Mouse (Mus musculus): Measurements from ENCODE around the gene Irs3. TPM values are rescaled to one million over a fixed set of nuclear protein-coding genes. Genes with fewer than 3 reads are reported as not detected.

Irs3 gene
- 0.06 TPM in 1 of 2 replicates, not detected in the other for polyA plus RNA-seq (2015; fragmentation: Nextera tagmentation; extraction: Ambion mirVana)

DNA sequence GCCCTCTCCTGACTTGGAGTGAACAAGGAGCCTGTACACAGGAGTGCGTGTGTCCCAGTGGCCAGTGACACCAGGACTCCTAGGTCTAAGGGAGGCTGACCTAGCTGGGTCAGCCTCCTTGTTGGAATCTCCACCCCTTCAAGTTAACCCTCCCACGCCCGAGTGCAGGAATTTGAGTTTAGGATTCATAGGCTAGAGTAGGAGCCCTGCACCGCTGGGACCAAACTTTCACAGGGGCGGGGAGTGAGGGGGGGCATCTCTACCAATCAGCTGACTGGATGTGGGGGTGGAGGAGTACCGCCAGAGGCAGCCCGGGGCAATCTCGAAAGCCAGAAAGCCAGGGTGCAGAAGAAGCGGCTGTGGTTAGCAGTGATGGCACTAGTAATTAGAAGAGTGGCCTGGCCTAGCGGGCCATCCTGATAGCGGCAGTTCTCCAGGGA is at the start of gene Irs3:
TSS of gene Irs3 (minus strand) at position 63 of the 440 bp plus-strand sequence.
- Histone ChIP-seq H3K4me3 (peak within 1 kb of the TSS; percentile 32), H3K36me3 (peaks cover 19% of the 10 kb centered on the region), H3K27me3 (peaks cover 27% of the 10 kb centered on the region), H3K9me3 (no peaks in the 10 kb centered on the region), H3K4me1 (peaks cover 22% of the 10 kb centered on the region), H3K4me2 (peak within 1 kb of the TSS; percentile 50), H3K27ac (no peak within 1 kb of the TSS), H3K9ac (no peak within 1 kb of the TSS)
- no peak for ATAC-seq (ENCODE audit: borderline replicate concordance, extremely low read depth, low FRiP score, low TSS enrichment)
- WGBS: 22% methylated on average over 11 of the region's 11 CpGs

DNA sequence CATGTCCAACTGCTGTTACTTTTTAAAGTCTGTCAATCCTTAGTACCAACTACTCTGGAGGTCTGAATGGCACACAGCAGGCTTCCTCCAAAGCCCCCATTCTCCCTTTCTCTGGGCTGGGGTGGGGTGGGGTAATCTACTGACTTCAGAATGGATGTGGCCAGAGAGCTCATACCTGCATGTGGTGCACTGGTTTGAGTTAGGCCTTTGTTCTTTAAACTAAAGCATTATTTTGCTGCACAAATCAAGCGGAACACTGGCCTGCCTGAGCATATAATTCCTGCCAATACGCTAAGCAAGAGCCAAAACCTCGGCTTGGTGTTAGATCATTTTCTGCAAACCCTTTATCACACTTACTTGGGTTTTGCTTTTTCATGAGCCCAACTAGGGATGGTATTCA is 49.3 kb upstream of the Irs3 start:
- H3K4me2 ChIP-seq: no peak overlapping the region
- WGBS: 81% methylated on average over 3 of the region's 3 CpGs
- no peak for ATAC-seq (ENCODE audit: borderline replicate concordance, extremely low read depth, low FRiP score, low TSS enrichment)

DNA sequence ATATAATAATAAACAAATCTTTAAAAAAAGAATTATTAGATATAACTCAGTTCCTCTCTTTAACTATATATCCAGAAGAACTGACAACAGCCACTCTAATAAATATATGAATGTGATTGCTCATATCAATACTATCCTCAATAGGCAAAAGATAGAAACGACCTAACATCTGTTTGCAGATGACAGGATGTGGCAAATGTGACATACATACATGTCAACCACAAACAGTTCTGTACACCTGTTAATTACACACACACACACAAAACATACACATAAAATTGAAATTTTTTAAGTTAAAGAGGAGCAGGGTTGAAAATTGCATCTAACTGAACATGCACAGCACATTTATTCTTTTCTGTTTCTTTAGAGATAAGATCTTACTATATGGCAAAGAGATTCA is 46.4 kb upstream of the Irs3 start:
- Histone ChIP-seq H3K9me3 (no peaks in the 10 kb centered on the region), H3K27me3 (no peaks in the 10 kb centered on the region), H3K36me3 (no peaks in the 10 kb centered on the region), H3K4me2 (no peak overlapping the region), H3K4me1 (no peaks in the 10 kb centered on the region), H3K4me3 (no peak overlapping the region), H3K9ac (no peak overlapping the region), H3K27ac (no peak overlapping the region)
- ATAC-seq (ENCODE audit: borderline replicate concordance, extremely low read depth, low FRiP score, low TSS enrichment): no peak
- 50% methylated on average over 1 of the region's 1 CpGs for WGBS

More for the DNA sequence above, 49.3 kb upstream of the Irs3 start:
- no peak overlapping the region for H3K27ac ChIP-seq
- no peak overlapping the region for H3K9ac ChIP-seq
- no peaks in the 10 kb centered on the region for H3K36me3 ChIP-seq
- H3K9me3 ChIP-seq: no peaks in the 10 kb centered on the region
- no peaks in the 10 kb centered on the region for H3K4me1 ChIP-seq
- H3K4me3 ChIP-seq: no peak overlapping the region
- no peaks in the 10 kb centered on the region for H3K27me3 ChIP-seq

DNA sequence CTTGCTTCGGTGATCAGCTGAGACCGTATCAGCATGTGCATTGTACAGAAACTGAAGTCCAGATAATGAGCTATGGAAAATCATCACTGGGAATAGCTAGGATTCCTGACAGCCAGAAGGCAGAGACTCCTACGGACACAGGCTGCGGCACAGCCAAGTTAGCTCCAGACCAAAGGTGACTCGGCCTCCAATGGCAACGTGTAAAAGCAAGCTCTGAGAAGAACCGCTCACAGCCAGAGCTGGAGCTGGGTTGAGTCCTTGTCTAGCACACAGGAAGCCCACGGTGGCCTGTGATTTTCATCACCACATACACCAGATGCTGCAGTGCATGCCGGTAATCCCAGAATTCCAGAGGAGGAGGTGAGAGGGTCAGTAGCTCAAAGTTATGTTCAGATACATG is 45.0 kb upstream of the Irs3 start:
- ATAC-seq (ENCODE audit: borderline replicate concordance, extremely low read depth, low FRiP score, low TSS enrichment): no peak
- no peak overlapping the region for H3K27ac ChIP-seq

DNA sequence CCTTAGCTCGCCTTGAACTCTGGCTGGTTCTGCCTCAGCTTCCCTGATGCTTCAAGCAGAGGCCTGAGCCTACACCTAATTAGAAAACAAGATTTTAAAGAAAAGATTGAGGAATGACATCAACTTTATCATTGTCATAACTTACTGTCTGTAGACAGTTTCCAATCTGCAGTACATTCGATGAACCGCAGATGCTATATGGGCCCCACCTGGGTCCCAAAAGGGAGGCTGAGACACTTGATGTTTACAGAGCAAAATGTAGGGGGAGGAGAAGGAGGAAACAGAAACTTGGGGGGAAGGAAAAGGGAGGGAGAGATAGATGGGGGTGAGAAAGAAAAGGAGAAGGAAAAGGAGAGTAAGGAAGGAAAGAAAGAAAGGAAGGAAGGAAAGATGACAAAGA is 44.5 kb upstream of the Irs3 start:
- no peak overlapping the region for H3K9ac ChIP-seq

More for the DNA sequence above, 45.0 kb upstream of the Irs3 start:
- no peaks in the 10 kb centered on the region for H3K9me3 ChIP-seq
- H3K4me1 ChIP-seq: no peaks in the 10 kb centered on the region
- no peak overlapping the region for H3K4me2 ChIP-seq
- no peak overlapping the region for H3K4me3 ChIP-seq
- no peaks in the 10 kb centered on the region for H3K36me3 ChIP-seq
- H3K9ac ChIP-seq: no peak overlapping the region
- H3K27me3 ChIP-seq: no peaks in the 10 kb centered on the region
- 43% methylated on average over 9 of the region's 9 CpGs for WGBS

DNA sequence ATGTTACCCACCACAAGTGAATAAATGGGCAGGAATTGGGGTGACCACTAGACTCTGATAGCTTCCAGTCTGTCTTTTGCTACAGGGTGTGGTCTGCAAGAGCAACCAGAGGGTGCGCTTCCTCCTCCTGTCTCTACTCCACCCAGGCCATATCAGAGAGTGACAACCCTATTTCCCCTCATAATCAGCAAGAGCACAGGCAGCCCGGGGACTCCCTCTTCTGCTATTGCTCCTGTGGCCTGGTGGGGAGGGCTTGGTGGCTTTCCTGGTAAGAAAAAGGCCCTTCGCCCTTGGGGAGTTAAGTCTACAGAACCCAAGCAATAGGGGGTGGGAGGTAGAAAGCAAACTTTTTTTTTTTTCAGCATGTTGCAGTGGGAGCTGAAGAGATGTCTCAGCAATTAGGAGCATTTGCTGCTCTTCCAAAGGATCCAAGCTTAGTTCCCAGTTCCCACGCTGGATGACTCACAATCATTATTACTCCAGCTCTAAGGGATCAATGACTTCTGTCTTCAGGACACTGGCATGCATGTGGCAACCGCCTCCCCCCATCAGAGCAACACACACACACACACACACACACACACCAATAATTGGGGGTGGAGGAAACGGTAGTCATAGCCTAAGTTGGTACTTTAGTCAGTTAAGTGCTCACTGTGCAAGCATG is 40.7 kb upstream of the Irs3 start:
- H3K9me3 ChIP-seq: no peaks in the 10 kb centered on the region
- no peaks in the 10 kb centered on the region for H3K36me3 ChIP-seq
- no peak overlapping the region for H3K4me3 ChIP-seq
- ATAC-seq (ENCODE audit: borderline replicate concordance, extremely low read depth, low FRiP score, low TSS enrichment): no peak
- H3K27me3 ChIP-seq: no peaks in the 10 kb centered on the region
- peaks cover 17% of the 10 kb centered on the region for H3K4me1 ChIP-seq
- WGBS: 74% methylated on average over 6 of the region's 6 CpGs
- H3K9ac ChIP-seq: no peak overlapping the region
- H3K27ac ChIP-seq: no peak overlapping the region
- no peak overlapping the region for H3K4me2 ChIP-seq

More for the DNA sequence above, 44.5 kb upstream of the Irs3 start:
- H3K36me3 ChIP-seq: no peaks in the 10 kb centered on the region
- H3K9me3 ChIP-seq: no peaks in the 10 kb centered on the region
- H3K4me2 ChIP-seq: no peak overlapping the region
- no peak for ATAC-seq (ENCODE audit: borderline replicate concordance, extremely low read depth, low FRiP score, low TSS enrichment)
- no peak overlapping the region for H3K4me3 ChIP-seq
- no peaks in the 10 kb centered on the region for H3K27me3 ChIP-seq
- WGBS: 75% methylated on average over 3 of the region's 3 CpGs
- H3K4me1 ChIP-seq: peaks cover 5% of the 10 kb centered on the region; the same call in 1 of the 2 replicates
- H3K27ac ChIP-seq: no peak overlapping the region

DNA sequence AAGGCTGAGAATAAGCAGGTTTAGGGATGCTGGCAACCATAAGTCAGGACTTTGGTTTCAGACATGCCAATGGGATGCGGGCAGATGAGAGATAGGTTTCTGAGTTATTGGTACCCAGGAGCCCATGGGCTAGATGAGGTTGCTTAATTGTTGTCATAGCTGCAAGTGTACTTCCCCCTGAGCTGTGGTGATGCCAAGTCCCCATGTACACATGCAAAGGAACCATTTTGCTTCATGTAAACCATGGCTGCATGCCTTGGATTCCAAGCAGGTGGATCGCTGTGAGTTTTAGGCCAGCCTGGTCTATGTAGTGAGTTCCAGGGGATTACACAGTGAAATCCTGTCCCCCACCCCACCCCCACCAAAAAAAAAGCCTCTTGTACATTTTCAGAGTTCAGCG is 40.1 kb upstream of the Irs3 start:
- Histone ChIP-seq H3K27ac (no peak overlapping the region), H3K9me3 (no peaks in the 10 kb centered on the region), H3K4me1 (peaks cover 17% of the 10 kb centered on the region), H3K4me3 (no peak overlapping the region), H3K36me3 (no peaks in the 10 kb centered on the region), H3K27me3 (no peaks in the 10 kb centered on the region), H3K9ac (no peak overlapping the region), H3K4me2 (no peak overlapping the region)
- WGBS: 95% methylated on average over 3 of the region's 3 CpGs
- no peak for ATAC-seq (ENCODE audit: borderline replicate concordance, extremely low read depth, low FRiP score, low TSS enrichment)

DNA sequence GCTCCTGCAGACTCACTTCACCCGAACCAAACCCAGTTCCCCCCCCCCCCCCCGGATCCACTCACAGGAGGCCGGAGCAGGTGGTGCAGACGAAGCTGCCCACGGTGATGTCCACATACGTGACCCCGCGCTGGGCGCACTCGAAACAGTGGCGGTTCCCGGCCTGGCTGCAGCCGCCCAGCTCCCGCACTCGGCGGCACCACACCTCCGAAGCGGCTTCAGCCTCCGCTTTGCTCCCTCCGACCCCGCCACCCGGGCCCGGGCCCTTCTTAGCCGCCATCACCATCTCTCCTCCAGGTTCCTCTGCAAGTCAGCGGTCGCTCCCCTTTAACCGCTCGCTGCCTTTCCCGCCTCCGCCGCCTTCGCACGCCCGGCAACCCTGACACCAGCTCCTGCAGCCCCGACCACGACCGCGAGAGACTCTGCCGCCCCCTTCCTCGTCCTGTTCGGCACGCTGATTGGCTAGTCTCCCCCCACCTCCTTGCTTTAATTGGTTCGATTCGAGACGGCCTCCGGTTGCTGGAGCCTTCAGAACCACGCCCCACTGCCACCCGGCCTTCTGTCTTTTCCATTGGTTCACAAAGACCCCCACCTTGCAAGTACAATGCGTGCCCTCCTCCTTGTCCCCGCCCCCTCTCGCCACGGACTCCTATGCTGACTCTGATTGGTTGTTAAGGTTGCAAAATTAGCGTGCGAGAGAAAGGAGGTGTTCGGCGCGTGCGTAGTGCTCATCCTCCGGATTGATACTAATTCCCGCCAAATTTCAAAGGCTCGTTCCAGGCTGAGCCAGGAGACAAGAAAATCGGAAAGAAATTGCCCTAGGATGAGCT is 39.0 kb upstream of the Irs3 start, which contains the start of gene Agfg2:
TSS of gene Agfg2 (minus strand) at position 433 of the 830 bp plus-strand sequence.
- H3K27me3 ChIP-seq: no peaks in the 10 kb centered on the region
- H3K36me3 ChIP-seq: no peaks in the 10 kb centered on the region
- H3K9me3 ChIP-seq: no peaks in the 10 kb centered on the region
- WGBS: under 1% methylated on average over 62 of the region's 62 CpGs
- H3K4me2 ChIP-seq: peak within 1 kb of the TSS; percentile 97
- peak within 1 kb of the TSS; percentile 55 for H3K9ac ChIP-seq
- peak; percentile 99 for ATAC-seq (ENCODE audit: borderline replicate concordance, extremely low read depth, low FRiP score, low TSS enrichment)
- peak within 1 kb of the TSS; percentile 77 for H3K4me3 ChIP-seq
- H3K27ac ChIP-seq: peak within 1 kb of the TSS; percentile 75
- peaks cover 17% of the 10 kb centered on the region for H3K4me1 ChIP-seq

DNA sequence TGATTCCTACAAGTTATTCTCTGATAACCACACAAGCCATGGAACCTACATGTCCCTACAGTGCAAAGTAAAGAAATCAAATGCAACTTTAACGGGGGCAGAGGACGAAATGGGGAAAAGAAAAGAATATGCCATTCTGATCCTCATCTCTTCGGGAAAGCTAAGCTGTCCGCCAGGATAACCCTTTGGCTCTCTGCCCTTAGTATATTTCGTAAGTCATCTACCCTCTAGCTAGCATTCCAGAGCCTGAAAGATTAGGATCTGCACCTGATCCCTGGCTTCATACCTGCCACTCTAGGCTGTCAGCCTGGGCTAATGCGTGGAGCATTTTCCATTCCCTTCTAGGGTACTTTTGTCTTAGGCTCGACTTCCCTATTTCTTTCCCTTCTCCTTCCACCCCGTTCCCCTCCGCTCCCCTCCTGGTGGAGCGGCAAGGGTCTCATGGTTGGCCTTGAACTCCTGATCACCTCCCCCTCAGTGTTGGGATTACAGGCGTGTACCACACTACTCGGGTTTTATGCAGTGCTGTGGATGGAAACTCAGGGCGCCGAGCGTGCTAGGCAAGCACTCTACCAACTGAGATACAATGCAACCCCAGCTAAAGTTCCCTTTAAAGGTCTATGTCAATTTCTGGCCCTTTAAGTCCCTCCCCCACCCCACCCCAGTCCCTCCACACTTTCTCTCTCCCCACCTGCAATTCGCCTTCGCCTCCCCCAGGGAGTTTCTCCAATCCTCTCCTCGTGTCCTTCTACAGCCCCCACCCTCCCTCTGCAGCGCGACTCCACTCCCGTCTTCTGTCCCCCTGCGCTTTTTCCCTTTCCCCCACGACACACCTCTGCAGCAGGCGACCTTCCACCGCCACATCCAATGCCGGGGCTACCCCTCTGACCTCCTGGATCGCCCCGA is 38.1 kb upstream of the Irs3 start:
- no peaks in the 10 kb centered on the region for H3K9me3 ChIP-seq
- peak overlapping the region; percentile 97 for H3K4me2 ChIP-seq
- peak overlapping the region; percentile 75 for H3K27ac ChIP-seq
- ATAC-seq (ENCODE audit: borderline replicate concordance, extremely low read depth, low FRiP score, low TSS enrichment): 0 out of 2 replicates have a peak, but pooled peaks have one; percentile 0
- H3K36me3 ChIP-seq: no peaks in the 10 kb centered on the region
- peak overlapping the region; percentile 77 for H3K4me3 ChIP-seq
- no peaks in the 10 kb centered on the region for H3K27me3 ChIP-seq
- 5% methylated on average over 28 of the region's 28 CpGs for WGBS
- H3K4me1 ChIP-seq: peaks cover 17% of the 10 kb centered on the region
- H3K9ac ChIP-seq: peak overlapping the region; percentile 55

DNA sequence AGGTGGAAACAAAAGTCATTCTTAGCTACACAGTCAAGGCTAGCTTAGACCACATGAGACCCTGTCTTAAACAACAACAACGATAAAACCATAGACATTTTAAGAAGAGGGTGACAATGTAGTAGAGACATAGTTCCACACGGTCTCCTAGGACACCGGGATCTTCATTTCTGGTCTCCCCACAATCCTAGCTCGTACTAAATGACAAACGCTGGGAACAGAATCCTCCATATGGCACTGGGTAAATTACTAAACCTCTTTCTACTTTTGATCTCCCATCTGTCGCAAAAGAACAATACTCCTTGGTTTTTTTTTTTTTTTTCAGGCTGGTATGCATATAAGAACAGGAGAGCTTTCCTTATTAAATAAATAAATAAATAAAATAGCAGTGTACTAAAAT is 37.0 kb upstream of the Irs3 start:
- Histone ChIP-seq H3K4me3 (no peak overlapping the region), H3K9me3 (no peaks in the 10 kb centered on the region), H3K27ac (no peak overlapping the region), H3K4me1 (peaks cover 17% of the 10 kb centered on the region), H3K9ac (no peak overlapping the region), H3K36me3 (0 out of 2 replicates have a peak, but pooled peaks cover 3% of the 10 kb centered on the region), H3K4me2 (no peak overlapping the region), H3K27me3 (no peaks in the 10 kb centered on the region)
- ATAC-seq (ENCODE audit: borderline replicate concordance, extremely low read depth, low FRiP score, low TSS enrichment): no peak
- 82% methylated on average over 6 of the region's 6 CpGs for WGBS

DNA sequence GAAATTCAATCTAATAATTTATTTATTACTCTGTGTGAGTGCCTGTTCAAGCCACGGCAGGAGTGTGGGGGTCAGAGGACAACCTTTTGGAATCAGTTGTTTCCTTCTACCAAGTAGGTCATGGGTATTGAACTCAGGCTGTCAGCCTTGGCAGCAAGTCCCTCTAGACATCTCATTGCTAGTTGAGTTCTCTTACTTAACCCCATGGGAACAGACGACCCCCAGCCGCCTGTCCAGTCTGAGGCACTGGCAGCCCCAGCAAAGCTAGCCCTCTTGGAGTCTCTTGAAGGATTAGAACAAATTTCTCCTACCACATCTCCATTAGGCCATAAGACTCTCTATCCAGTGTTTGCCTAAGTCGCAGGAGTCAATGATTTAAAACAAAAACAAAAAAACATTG is 34.2 kb upstream of the Irs3 start:
- Histone ChIP-seq H3K9me3 (no peaks in the 10 kb centered on the region), H3K36me3 (peaks cover 6% of the 10 kb centered on the region; the same call in 1 of the 2 replicates), H3K4me1 (peaks cover 10% of the 10 kb centered on the region), H3K4me3 (no peak overlapping the region), H3K27ac (no peak overlapping the region), H3K9ac (no peak overlapping the region), H3K4me2 (no peak overlapping the region), H3K27me3 (no peaks in the 10 kb centered on the region)
- WGBS: 66% methylated on average over 4 of the region's 4 CpGs
- no peak for ATAC-seq (ENCODE audit: borderline replicate concordance, extremely low read depth, low FRiP score, low TSS enrichment)
